Mouse (Mus musculus): ENCODE measurements around the gene Mcf2. TPM values are rescaled to one million over a fixed set of nuclear protein-coding genes. Genes with fewer than 3 reads are reported as not detected.

Gene Mcf2
- polyA plus RNA-seq, 1 experiment from 2014 or later = 3.0 TPM

- ATAC-seq (ENCODE audit: low FRiP score) (no peak), DNase-seq (ENCODE audit: low spot score) (no peak)
- WGBS = 86% methylated on average over 9 of the region's 9 CpGs
- no peaks in the 10 kb centered on the region for H3K4me1 ChIP-seq (replicated peaks; ENCODE audit: control insufficient read depth, insufficient read depth, low read length)
- H3K27ac ChIP-seq = no peak overlapping the region
- no peak overlapping the region for H3K4me2 ChIP-seq (replicated peaks)
- no peak overlapping the region for H3K4me3 ChIP-seq (replicated peaks; ENCODE audit: low read length)
- H3K9ac ChIP-seq = no peak overlapping the region
- no peaks in the 10 kb centered on the region for H3K9me3 ChIP-seq (ENCODE audit: control insufficient read depth, low read length)
- no peaks in the 10 kb centered on the region for H3K36me3 ChIP-seq (replicated peaks; ENCODE audit: control insufficient read depth, insufficient read depth)
- no peaks in the 10 kb centered on the region for H3K27me3 ChIP-seq (ENCODE audit: control insufficient read depth, insufficient read depth, low read length)
Observed at GRCm38 (mm10) chrX:60055185-60055584, 123.7 kb downstream of the Mcf2 start.

GRCm38 (mm10) chrX:60054745-60055144, 124.1 kb downstream of the Mcf2 start:
- 100% methylated on average over 1 of the region's 1 CpGs for WGBS
- Histone ChIP-seq H3K27me3 (ENCODE audit: control insufficient read depth, insufficient read depth, low read length) (no peaks in the 10 kb centered on the region), H3K4me2 (replicated peaks) (no peak overlapping the region), H3K9ac (no peak overlapping the region), H3K4me3 (replicated peaks; ENCODE audit: low read length) (no peak overlapping the region), H3K9me3 (ENCODE audit: control insufficient read depth, low read length) (no peaks in the 10 kb centered on the region), H3K36me3 (replicated peaks; ENCODE audit: control insufficient read depth, insufficient read depth) (no peaks in the 10 kb centered on the region), H3K4me1 (replicated peaks; ENCODE audit: control insufficient read depth, insufficient read depth, low read length) (no peaks in the 10 kb centered on the region), H3K27ac (no peak overlapping the region)
- no peak for ATAC-seq (ENCODE audit: low FRiP score)
- no peak for DNase-seq (ENCODE audit: low spot score)

GRCm38 (mm10) chrX:60026654-60027053, 152.2 kb downstream of the Mcf2 start:
- Histone ChIP-seq H3K9me3 (ENCODE audit: control insufficient read depth, low read length) (no peaks in the 10 kb centered on the region), H3K9ac (no peak overlapping the region), H3K4me2 (replicated peaks) (no peak overlapping the region), H3K36me3 (replicated peaks; ENCODE audit: control insufficient read depth, insufficient read depth) (no peaks in the 10 kb centered on the region), H3K4me3 (replicated peaks; ENCODE audit: low read length) (no peak overlapping the region), H3K4me1 (replicated peaks; ENCODE audit: control insufficient read depth, insufficient read depth, low read length) (no peaks in the 10 kb centered on the region), H3K27me3 (ENCODE audit: control insufficient read depth, insufficient read depth, low read length) (no peaks in the 10 kb centered on the region), H3K27ac (no peak overlapping the region)
- ATAC-seq (ENCODE audit: low FRiP score) (no peak), DNase-seq (ENCODE audit: low spot score) (peak; percentile 49)
- 7% methylated on average over 3 of the region's 3 CpGs for WGBS

- DNase-seq (ENCODE audit: low spot score) (no peak), ATAC-seq (ENCODE audit: low FRiP score) (no peak)
- no peaks in the 10 kb centered on the region for H3K27me3 ChIP-seq (ENCODE audit: control insufficient read depth, insufficient read depth, low read length)
- H3K9ac ChIP-seq = no peak overlapping the region
- H3K36me3 ChIP-seq (replicated peaks; ENCODE audit: control insufficient read depth, insufficient read depth) = no peaks in the 10 kb centered on the region
- H3K4me2 ChIP-seq (replicated peaks) = no peak overlapping the region
- no peaks in the 10 kb centered on the region for H3K9me3 ChIP-seq (ENCODE audit: control insufficient read depth, low read length)
- no peaks in the 10 kb centered on the region for H3K4me1 ChIP-seq (replicated peaks; ENCODE audit: control insufficient read depth, insufficient read depth, low read length)
- H3K4me3 ChIP-seq (replicated peaks; ENCODE audit: low read length) = no peak overlapping the region
- 92% methylated on average over 2 of the region's 2 CpGs for WGBS
- no peak overlapping the region for H3K27ac ChIP-seq
Observed at GRCm38 (mm10) chrX:60021595-60021994, 157.3 kb downstream of the Mcf2 start.

GRCm38 (mm10) chrX:60021007-60021406, 157.9 kb downstream of the Mcf2 start:
- Histone ChIP-seq H3K4me2 (replicated peaks) (no peak overlapping the region), H3K9me3 (ENCODE audit: control insufficient read depth, low read length) (no peaks in the 10 kb centered on the region), H3K9ac (no peak overlapping the region), H3K4me1 (replicated peaks; ENCODE audit: control insufficient read depth, insufficient read depth, low read length) (no peaks in the 10 kb centered on the region), H3K27ac (no peak overlapping the region), H3K36me3 (replicated peaks; ENCODE audit: control insufficient read depth, insufficient read depth) (no peaks in the 10 kb centered on the region), H3K27me3 (ENCODE audit: control insufficient read depth, insufficient read depth, low read length) (no peaks in the 10 kb centered on the region), H3K4me3 (replicated peaks; ENCODE audit: low read length) (no peak overlapping the region)
- 84% methylated on average over 4 of the region's 4 CpGs for WGBS
- no peak for DNase-seq (ENCODE audit: low spot score)
- ATAC-seq (ENCODE audit: low FRiP score) = no peak

GRCm38 (mm10) chrX:60014588-60014987, 164.3 kb downstream of the Mcf2 start:
- Histone ChIP-seq H3K36me3 (replicated peaks; ENCODE audit: control insufficient read depth, insufficient read depth) (no peaks in the 10 kb centered on the region), H3K9me3 (ENCODE audit: control insufficient read depth, low read length) (no peaks in the 10 kb centered on the region), H3K4me3 (replicated peaks; ENCODE audit: low read length) (no peak overlapping the region), H3K27me3 (ENCODE audit: control insufficient read depth, insufficient read depth, low read length) (no peaks in the 10 kb centered on the region), H3K9ac (no peak overlapping the region), H3K4me1 (replicated peaks; ENCODE audit: control insufficient read depth, insufficient read depth, low read length) (no peaks in the 10 kb centered on the region), H3K27ac (no peak overlapping the region), H3K4me2 (replicated peaks) (no peak overlapping the region)
- WGBS = 88% methylated on average over 1 of the region's 1 CpGs
- ATAC-seq (ENCODE audit: low FRiP score) (no peak), DNase-seq (ENCODE audit: low spot score) (no peak)

GRCm38 (mm10) chrX:60013084-60013676, 165.7 kb downstream of the Mcf2 start:
- no peak for DNase-seq (ENCODE audit: low spot score)
- ATAC-seq (ENCODE audit: low FRiP score) = no peak
- H3K36me3 ChIP-seq (replicated peaks; ENCODE audit: control insufficient read depth, insufficient read depth) = no peaks in the 10 kb centered on the region

More at GRCm38 (mm10) chrX:60013084-60013676, 165.7 kb downstream of the Mcf2 start:
- no peak overlapping the region for H3K4me3 ChIP-seq (replicated peaks; ENCODE audit: low read length)
- no peaks in the 10 kb centered on the region for H3K4me1 ChIP-seq (replicated peaks; ENCODE audit: control insufficient read depth, insufficient read depth, low read length)
- H3K4me2 ChIP-seq (replicated peaks) = no peak overlapping the region
- no peaks in the 10 kb centered on the region for H3K27me3 ChIP-seq (ENCODE audit: control insufficient read depth, insufficient read depth, low read length)
- H3K9me3 ChIP-seq (ENCODE audit: control insufficient read depth, low read length) = no peaks in the 10 kb centered on the region
- no peak overlapping the region for H3K27ac ChIP-seq
- H3K9ac ChIP-seq = no peak overlapping the region

Other genes with a start within 250 kb of the Mcf2 start
- gene F9, start 179.6 kb downstream of the Mcf2 start, polyA plus RNA-seq (2014; fragmentation: Nextera tagmentation; extraction: Ambion mirVana) = not detected in 2 replicates

Data from hindbrain, embryonic 14.5 days (tissue).